Mouse (Mus musculus) heart, postnatal 0 days (tissue): Measurements from ENCODE around the gene Trio. TPM values are rescaled to one million over a fixed set of nuclear protein-coding genes. Genes with fewer than 3 reads are reported as not detected.

Experiments
- ATAC-seq: fragments of 200-750 bp; cut with Nextera tagmentation; 2 replicates; pipeline ENCODE4 v1.8.0; 2017; ENCODE audit warnings: low read depth, moderate number of reproducible peaks, moderate library complexity; ENCODE audit not compliant: insufficient read depth
- DNase-seq: peaks from one replicate; pipeline ENCODE4 v3.0.0-alpha.2; 2016; ENCODE audit warnings: low spot score
- H3K27ac ChIP-seq: fragments of 300-500 bp; sonication (generic); 2 replicates; pipeline ENCODE4 v1.5.1; 2014; ENCODE audit warnings: low read depth, mild to moderate bottlenecking
- H3K27me3 ChIP-seq: fragments of 300-500 bp; sonication (generic); 2 replicates; pipeline ENCODE4 v1.6.1; 2014; ENCODE audit warnings: low read length, mixed read lengths; ENCODE audit not compliant: control insufficient read depth, insufficient read depth
- H3K36me3 ChIP-seq: fragments of 300-500 bp; sonication (generic); replicated peaks from 2 replicates; pipeline ENCODE4 v1.6.1; 2014; ENCODE audit warnings: low read length, mixed read lengths; ENCODE audit not compliant: control insufficient read depth, insufficient read depth
- H3K4me1 ChIP-seq: fragments of 300-500 bp; sonication (generic); 2 replicates; pipeline ENCODE4 v1.6.1; 2014; ENCODE audit warnings: antibody characterized with exemption; ENCODE audit not compliant: control insufficient read depth, insufficient read depth
- H3K4me2 ChIP-seq: fragments of 300-500 bp; sonication (generic); 2 replicates; pipeline ENCODE4 v1.6.1; 2014; ENCODE audit warnings: low read depth, mild to moderate bottlenecking, low read length, moderate library complexity
- H3K4me3 ChIP-seq: fragments of 300-500 bp; sonication (generic); 2 replicates; pipeline ENCODE4 v1.5.1; 2014; ENCODE audit warnings: low read depth, low read length
- H3K9ac ChIP-seq: fragments of 300-500 bp; sonication (generic); replicated peaks from 2 replicates; pipeline ENCODE4 v1.6.1; 2014; ENCODE audit warnings: low read depth, low read length, mixed read lengths
- H3K9me3 ChIP-seq: fragments of 300-500 bp; sonication (generic); replicated peaks from 2 replicates; pipeline ENCODE4 v1.6.1; 2016; ENCODE audit warnings: low read length; ENCODE audit not compliant: control insufficient read depth
- CTCF ChIP-seq: IDR thresholded peaks from 2 replicates; pipeline ENCODE4 v1.5.1; 2016; ENCODE audit warnings: antibody characterized with exemption, control low read depth, low read depth
- EP300 ChIP-seq: IDR thresholded peaks from 2 replicates; pipeline ENCODE4 v1.6.1; 2016; ENCODE audit warnings: antibody characterized with exemption, low read depth
- WGBS: fragments of 180-500 bp; shearing (Covaris S2); extraction: QIAGEN DNeasy Blood & Tissue Kit; methylation state at CpG from one replicate; pipeline ENCODE4 v1.1.7; 2014; 5-methylcytosine and 5-hydroxymethylcytosine counted together
- polyA plus RNA-seq: library from polyadenylated mRNA; unstranded; fragments of >200 nt; fragmentation: Nextera tagmentation; extraction: Ambion mirVana; gene quantifications from 2 replicates; pipeline ENCODE4 v1.2.1, GENCODE M21; 2015
- total RNA-seq: library from RNA; depleted of rRNA; stranded (reverse); fragments of >200 nt; gene quantifications from 2 replicates; pipeline ENCODE4 v1.2.3, GENCODE M21; 2014; ENCODE audit warnings: low replicate concordance; rRNA removed

Trio gene
- total and polyA plus RNA-seq, 2 experiments from 2014 or later = 10.1 to 77.2 TPM

DNA sequence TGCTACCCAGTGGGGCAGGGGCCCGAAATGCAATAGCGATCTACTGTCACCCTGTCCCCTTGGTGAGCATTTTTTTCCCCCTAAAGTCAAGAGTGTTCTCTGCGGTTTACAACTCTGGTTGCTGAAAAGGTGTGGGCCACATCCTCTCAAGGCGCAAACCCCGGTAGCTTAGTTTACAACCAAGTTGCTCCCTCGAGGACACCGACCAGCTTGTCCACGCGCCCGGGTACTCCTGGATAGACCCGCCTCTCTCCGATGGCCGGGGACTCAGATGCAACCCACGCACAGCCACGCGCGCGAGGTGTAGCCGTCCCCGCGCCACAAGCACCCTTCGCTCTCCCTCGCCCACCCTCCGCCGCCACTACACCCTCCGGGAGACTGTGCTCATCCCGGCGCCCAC is 344.7 kb downstream of the Trio start:
- Histone ChIP-seq H3K27ac (no peak overlapping the region), H3K27me3 (0 out of 2 replicates have a peak, but pooled peaks cover 4% of the 10 kb centered on the region), H3K4me2 (peak overlapping the region; percentile 99), H3K9ac (peak overlapping the region; percentile 55), H3K4me1 (peaks cover 4% of the 10 kb centered on the region), H3K9me3 (no peaks in the 10 kb centered on the region), H3K36me3 (no peaks in the 10 kb centered on the region), H3K4me3 (peak overlapping the region; percentile 73)
- 3% methylated on average over 28 of the region's 28 CpGs for WGBS
- ATAC-seq (peak; percentile 13; the same call in 1 of the 2 replicates), DNase-seq (no peak)
- TF ChIP-seq CTCF = no peak
- no peak for TF ChIP-seq EP300

Other genes with a start within 250 kb of the Trio start
- 0.04 TPM in 1 of 2 replicates, not detected in the other for gene Dnah5, start 177.9 kb upstream of the Trio start, total RNA-seq
- under 0.01 and 0.05 TPM in 2 replicates for gene Dnah5, start 177.9 kb upstream of the Trio start, polyA plus RNA-seq